Mouse (Mus musculus) kidney, embryonic 16.5 days (tissue): ENCODE results near the gene Gm43064. TPM values are rescaled to one million over a fixed set of nuclear protein-coding genes. Genes with fewer than 3 reads are reported as not detected.

Source experiments
- ATAC-seq: fragments of 200-750 bp; cut with Nextera tagmentation; 2 replicates; pipeline ENCODE4 v1.8.0; 2017; ENCODE audit warnings: moderate TSS enrichment; ENCODE audit not compliant: low FRiP score, low TSS enrichment
- H3K27ac ChIP-seq: fragments of 300-500 bp; sonication (generic); 2 replicates; pipeline ENCODE4 v1.5.1; 2014; ENCODE audit warnings: low read length
- H3K27me3 ChIP-seq: fragments of 300-500 bp; sonication (generic); 2 replicates; pipeline ENCODE4 v1.6.1; 2014; ENCODE audit warnings: low read length, control low read depth, mixed read lengths; ENCODE audit not compliant: insufficient read depth
- H3K36me3 ChIP-seq: fragments of 300-500 bp; sonication (generic); 2 replicates; pipeline ENCODE4 v1.6.1; 2014; ENCODE audit warnings: low read length, control low read depth, mixed read lengths; ENCODE audit not compliant: insufficient read depth
- H3K4me1 ChIP-seq: fragments of 300-500 bp; sonication (generic); 2 replicates; pipeline ENCODE4 v1.6.1; 2014; ENCODE audit warnings: low read length, control low read depth, mixed read lengths; ENCODE audit not compliant: insufficient read depth
- H3K4me2 ChIP-seq: fragments of 300-500 bp; sonication (generic); replicated peaks from 2 replicates; pipeline ENCODE4 v1.6.1; 2014; ENCODE audit warnings: low read depth, low read length
- H3K4me3 ChIP-seq: fragments of 300-500 bp; sonication (generic); 2 replicates; pipeline ENCODE4 v1.5.1; 2014; ENCODE audit warnings: mild to moderate bottlenecking, low read length
- H3K9ac ChIP-seq: fragments of 300-500 bp; sonication (generic); replicated peaks from 2 replicates; pipeline ENCODE4 v1.6.1; 2014; ENCODE audit warnings: low read length
- H3K9me3 ChIP-seq: fragments of 300-500 bp; sonication (generic); 2 replicates; pipeline ENCODE4 v1.6.1; 2016; ENCODE audit warnings: low read length, control low read depth
- WGBS: fragments of 180-500 bp; shearing (Covaris S2); extraction: QIAGEN DNeasy Blood & Tissue Kit; methylation state at CpG from one replicate; pipeline ENCODE4 v1.1.7; 2014; 5-methylcytosine and 5-hydroxymethylcytosine counted together
- polyA plus RNA-seq: library from polyadenylated mRNA; unstranded; fragments of >200 nt; fragmentation: Nextera tagmentation; extraction: Ambion mirVana; gene quantifications from 2 replicates; pipeline ENCODE4 v1.2.1, GENCODE M21; 2015

Gm43064 gene
- polyA plus RNA-seq, 1 experiment from 2014 or later: 0.11 TPM

GRCm38 (mm10) chr3:103850644-103851363 lies 41.4 kb downstream of the Gm43064 start:
- H3K9ac ChIP-seq: no peak overlapping the region
- WGBS: 80% methylated on average over 9 of the region's 9 CpGs

GRCm38 (mm10) chr3:103851481-103851880 lies 42.1 kb downstream of the Gm43064 start:
- no peak overlapping the region for H3K4me2 ChIP-seq
- H3K27me3 ChIP-seq: no peaks in the 10 kb centered on the region
- 70% methylated on average over 6 of the region's 6 CpGs for WGBS
- H3K36me3 ChIP-seq: no peaks in the 10 kb centered on the region
- no peaks in the 10 kb centered on the region for H3K4me1 ChIP-seq
- H3K9ac ChIP-seq: no peak overlapping the region
- H3K9me3 ChIP-seq: no peaks in the 10 kb centered on the region
- no peak overlapping the region for H3K27ac ChIP-seq
- H3K4me3 ChIP-seq: no peak overlapping the region
- ATAC-seq: no peak

More at GRCm38 (mm10) chr3:103850644-103851363, 41.4 kb downstream of the Gm43064 start:
- Histone ChIP-seq H3K4me1 (no peaks in the 10 kb centered on the region), H3K4me3 (no peak overlapping the region), H3K9me3 (no peaks in the 10 kb centered on the region), H3K36me3 (no peaks in the 10 kb centered on the region), H3K27me3 (no peaks in the 10 kb centered on the region), H3K4me2 (no peak overlapping the region), H3K27ac (no peak overlapping the region)
- no peak for ATAC-seq

- Histone ChIP-seq H3K4me2 (no peak overlapping the region), H3K27ac (no peak overlapping the region), H3K9ac (no peak overlapping the region), H3K4me3 (no peak overlapping the region), H3K36me3 (no peaks in the 10 kb centered on the region), H3K4me1 (no peaks in the 10 kb centered on the region), H3K9me3 (no peaks in the 10 kb centered on the region), H3K27me3 (no peaks in the 10 kb centered on the region)
- ATAC-seq: no peak
- WGBS: 83% methylated on average over 8 of the region's 8 CpGs
Measured at GRCm38 (mm10) chr3:103851882-103852281, 42.5 kb downstream of the Gm43064 start.

- Histone ChIP-seq H3K4me2 (no peak overlapping the region), H3K27me3 (no peaks in the 10 kb centered on the region), H3K4me1 (no peaks in the 10 kb centered on the region), H3K9me3 (no peaks in the 10 kb centered on the region), H3K9ac (no peak overlapping the region), H3K27ac (no peak overlapping the region), H3K36me3 (no peaks in the 10 kb centered on the region), H3K4me3 (no peak overlapping the region)
- no peak for ATAC-seq
- 60% methylated on average over 3 of the region's 3 CpGs for whole genome bisulfite sequencing
Measured at GRCm38 (mm10) chr3:103852565-103853299, 43.4 kb downstream of the Gm43064 start.

GRCm38 (mm10) chr3:103853804-103854203 lies 44.4 kb downstream of the Gm43064 start:
- no peak for ATAC-seq
- Histone ChIP-seq H3K4me1 (no peaks in the 10 kb centered on the region), H3K27me3 (no peaks in the 10 kb centered on the region), H3K4me3 (no peak overlapping the region), H3K9ac (no peak overlapping the region), H3K36me3 (no peaks in the 10 kb centered on the region), H3K4me2 (no peak overlapping the region), H3K9me3 (no peaks in the 10 kb centered on the region), H3K27ac (no peak overlapping the region)
- 56% methylated on average over 8 of the region's 8 CpGs for WGBS

- Histone ChIP-seq H3K27ac (no peak overlapping the region), H3K4me2 (no peak overlapping the region), H3K27me3 (no peaks in the 10 kb centered on the region), H3K9me3 (no peaks in the 10 kb centered on the region), H3K9ac (no peak overlapping the region), H3K36me3 (no peaks in the 10 kb centered on the region), H3K4me3 (no peak overlapping the region), H3K4me1 (no peaks in the 10 kb centered on the region)
- WGBS: 84% methylated on average over 7 of the region's 7 CpGs
- no peak for ATAC-seq
Measured at GRCm38 (mm10) chr3:103857036-103857805, 47.8 kb downstream of the Gm43064 start.

- no peaks in the 10 kb centered on the region for H3K27me3 ChIP-seq
- no peak overlapping the region for H3K27ac ChIP-seq
- H3K9me3 ChIP-seq: no peaks in the 10 kb centered on the region
- 91% methylated on average over 6 of the region's 6 CpGs for WGBS
- H3K4me1 ChIP-seq: no peaks in the 10 kb centered on the region
- H3K4me2 ChIP-seq: no peak overlapping the region
- H3K36me3 ChIP-seq: no peaks in the 10 kb centered on the region
- ATAC-seq: no peak
- H3K9ac ChIP-seq: no peak overlapping the region
- H3K4me3 ChIP-seq: no peak overlapping the region
Measured at GRCm38 (mm10) chr3:103857977-103858563, 48.7 kb downstream of the Gm43064 start.

- H3K27me3 ChIP-seq: no peaks in the 10 kb centered on the region
- H3K9ac ChIP-seq: no peak within 1 kb of the TSS
- H3K4me1 ChIP-seq: no peaks in the 10 kb centered on the region
- H3K36me3 ChIP-seq: no peaks in the 10 kb centered on the region
- no peak within 1 kb of the TSS for H3K27ac ChIP-seq
- no peak for ATAC-seq
- 65% methylated on average over 11 of the region's 12 CpGs for WGBS
- H3K4me3 ChIP-seq: no peak within 1 kb of the TSS
- H3K4me2 ChIP-seq: no peak within 1 kb of the TSS
- no peaks in the 10 kb centered on the region for H3K9me3 ChIP-seq
Measured at GRCm38 (mm10) chr3:103858881-103859801, 49.8 kb downstream of the Gm43064 start, which contains the start of gene Ptpn22. Gene Ptpn22 (plus strand): TSS chr3:103859795.
